Comparison of ENCODE assay signal across 23 mouse cellular contexts in genomic region chr6:52227470-52228222, GRCm38 (mm10). TPM values are rescaled to one million over a fixed set of nuclear protein-coding genes. Genes with fewer than 3 reads are reported as not detected.
DNase-seq lines count a peak whose midpoint lies in the region; ATAC-seq lines count a peak whose summit lies in the region.
"Had no signal": no experiment of that assay in that cellular context is flagged by ENCODE, and none has a peak within 500 bp of the region (broad histone marks: within the 10 kb centered on the region; RNA-seq: fewer than 3 reads in every experiment).

No protein-coding gene starts in this region.

- peak overlapping the region; percentile 92 for H3K4me2 ChIP-seq in kidney, embryonic 15.5 days
- peak overlapping the region; percentile 89 for H3K4me2 ChIP-seq in limb, embryonic 11.5 days (ENCODE audit: low read depth, severe bottlenecking)
- peak overlapping the region; percentile 85 for H3K4me2 ChIP-seq in neural tube, embryonic 15.5 days
- H3K4me2 ChIP-seq: midbrain, embryonic 15.5 days had no signal

- H3K4me1 ChIP-seq in kidney, embryonic 15.5 days, result peaks cover 15% of the 10 kb centered on the region
- H3K4me1 ChIP-seq in limb, embryonic 11.5 days (ENCODE audit: control insufficient read depth, insufficient read depth, low read length), result peaks cover 4% of the 10 kb centered on the region; the same call in 1 of the 2 replicates
- peaks cover 25% of the 10 kb centered on the region; the same call in 1 of the 2 replicates for H3K4me1 ChIP-seq in neural tube, embryonic 15.5 days
- H3K4me1 ChIP-seq: midbrain, embryonic 15.5 days had no signal

- WGBS in kidney, embryonic 15.5 days, result 5% methylated on average over 11 of the region's 11 CpGs
- under 1% methylated on average over 11 of the region's 11 CpGs for WGBS in limb, embryonic 11.5 days
- WGBS in neural tube, embryonic 15.5 days, result 11% methylated on average over 11 of the region's 11 CpGs

- peak overlapping the region; percentile 99 for H3K27ac ChIP-seq in kidney, embryonic 15.5 days
- H3K27ac ChIP-seq in limb, embryonic 11.5 days (replicated peaks; ENCODE audit: low read depth, low read length), result peak overlapping the region; percentile 98
- H3K27ac ChIP-seq in neural tube, embryonic 15.5 days (replicated peaks), result peak overlapping the region; percentile 100
- H3K27ac ChIP-seq: hindbrain, postnatal 0 days; macrophage; midbrain, embryonic 15.5 days; stomach, postnatal 0 days had no signal

- H3K36me3 ChIP-seq in kidney, embryonic 15.5 days, result peaks cover 4% of the 10 kb centered on the region; the same call in 1 of the 2 replicates
- no peaks in the 10 kb centered on the region; the same call in none of the 2 replicates for H3K36me3 ChIP-seq in limb, embryonic 11.5 days (ENCODE audit: control insufficient read depth, insufficient read depth, low read length)
- no peaks in the 10 kb centered on the region for H3K36me3 ChIP-seq in neural tube, embryonic 15.5 days
- H3K36me3 ChIP-seq: G1E; midbrain, embryonic 15.5 days had no signal

- H3K27me3 ChIP-seq in kidney, embryonic 15.5 days, result no peaks in the 10 kb centered on the region
- H3K27me3 ChIP-seq in limb, embryonic 11.5 days (ENCODE audit: control insufficient read depth, insufficient read depth, low read length), result no peaks in the 10 kb centered on the region
- H3K27me3 ChIP-seq in neural tube, embryonic 15.5 days (replicated peaks), result no peaks in the 10 kb centered on the region

- H3K9ac ChIP-seq in kidney, embryonic 15.5 days, result peak overlapping the region; percentile 94
- H3K9ac ChIP-seq in limb, embryonic 11.5 days (ENCODE audit: low read length), result peak overlapping the region; percentile 98
- peak overlapping the region; percentile 84 for H3K9ac ChIP-seq in neural tube, embryonic 15.5 days (replicated peaks)
- H3K9ac ChIP-seq: midbrain, embryonic 15.5 days had no signal

- peak; percentile 31 for DNase-seq in urinary bladder, adult 2 months (ENCODE audit: low spot score)
- DNase-seq in urinary bladder, postnatal 14 days (ENCODE audit: low spot score), result no peak
- DNase-seq in limb, embryonic 11.5 days (ENCODE audit: low spot score), result peak; percentile 75
- DNase-seq in MN1 (ENCODE audit: low spot score), result no peak
- DNase-seq in adrenal gland, postnatal 4 days (ENCODE audit: low spot score in 2 of 2), result no peak
- no peak for DNase-seq in adrenal gland, postnatal 36 days
- DNase-seq: cerebellum, adult 9-11 months; embryo, embryonic 11 days; left cerebral cortex, postnatal 4 days; lung, adult 2 months; thymus, postnatal 14 days had no signal

- H3K9me3 ChIP-seq in kidney, embryonic 15.5 days (replicated peaks), result no peaks in the 10 kb centered on the region
- no peaks in the 10 kb centered on the region for H3K9me3 ChIP-seq in limb, embryonic 11.5 days (ENCODE audit: control insufficient read depth, low read length)
- no peaks in the 10 kb centered on the region for H3K9me3 ChIP-seq in neural tube, embryonic 15.5 days (replicated peaks)
- H3K9me3 ChIP-seq: G1E; midbrain, embryonic 15.5 days had no signal

- H3K4me3 ChIP-seq in kidney, embryonic 15.5 days (replicated peaks), result peak overlapping the region; percentile 77
- peak overlapping the region; percentile 87 for H3K4me3 ChIP-seq in limb, embryonic 11.5 days (ENCODE audit: low read depth, low read length)
- peak overlapping the region; percentile 65 for H3K4me3 ChIP-seq in neural tube, embryonic 15.5 days (replicated peaks)
- H3K4me3 ChIP-seq: erythroblast, embryonic 14.5 days; midbrain, embryonic 15.5 days had no signal

- ATAC-seq in kidney, embryonic 15.5 days (replicated peaks; ENCODE audit: low FRiP score), result no peak
- ATAC-seq in limb, embryonic 11.5 days (ENCODE audit: insufficient number of reproducible peaks, low FRiP score, low TSS enrichment, low read depth), result no peak
- no peak for ATAC-seq in neural tube, embryonic 15.5 days (ENCODE audit: low FRiP score)
- ATAC-seq: forebrain, embryonic 16.5 days; hindbrain, postnatal 0 days; midbrain, embryonic 15.5 days had no signal

RNA-seq across cellular contexts. Expression of gene Hoxa9, which starts 3.2 kb away (rescaled TPM):
- 48.1 and 60.0 TPM in 2 replicates for polyA plus RNA-seq in urinary bladder, adult 2 months (2012; rRNA removed)
- 53.4 and 65.1 TPM in 2 replicates for polyA plus RNA-seq in kidney, embryonic 15.5 days (2015; fragmentation: Nextera tagmentation; extraction: Ambion mirVana)
- polyA plus RNA-seq in limb, embryonic 11.5 days (2014; fragmentation: Nextera tagmentation; extraction: Ambion mirVana), result 86.7 and 90.5 TPM in 2 replicates
- 64.3 and 77.5 TPM in 2 replicates for polyA plus RNA-seq in neural tube, embryonic 15.5 days (2015; fragmentation: Nextera tagmentation; extraction: Ambion mirVana)
- total RNA-seq in adrenal gland, postnatal 4 days (2021), result 10 to 100 TPM in 1 of 2 experiments, 1 to 10 TPM in 1; 4.5 to 14.6 TPM
- total RNA-seq in adrenal gland, postnatal 36 days (2021), result 1 to 10 TPM in 1 of 2 experiments, under 1 TPM in 1; 0.56 to 1.3 TPM
- total RNA-seq: heart, postnatal 25 days; layer of hippocampus, postnatal 10 days; left cerebral cortex, postnatal 4 days had no signal
- polyA plus RNA-seq: erythroblast, embryonic 14.5 days; forebrain, embryonic 16.5 days; G1E; hindbrain, postnatal 0 days; lung, adult 2 months; midbrain, embryonic 15.5 days had no signal

RNA-seq across cellular contexts. Expression of gene Hoxa7, which starts 6.0 kb away (rescaled TPM):
- polyA plus RNA-seq in urinary bladder, adult 2 months (2012; rRNA removed), result 27.6 and 28.6 TPM in 2 replicates
- 26.7 and 27.2 TPM in 2 replicates for polyA plus RNA-seq in kidney, embryonic 15.5 days (2015; fragmentation: Nextera tagmentation; extraction: Ambion mirVana)
- polyA plus RNA-seq in limb, embryonic 11.5 days (2014; fragmentation: Nextera tagmentation; extraction: Ambion mirVana), result 14.7 and 16.2 TPM in 2 replicates
- 86.8 and 109 TPM in 2 replicates for polyA plus RNA-seq in neural tube, embryonic 15.5 days (2015; fragmentation: Nextera tagmentation; extraction: Ambion mirVana)
- total RNA-seq in adrenal gland, postnatal 4 days (2021), result 10 to 100 TPM; 25.1 to 28.1 TPM
- total RNA-seq in adrenal gland, postnatal 36 days (2021), result 10 to 100 TPM; 19.1 to 20.1 TPM
- total RNA-seq: layer of hippocampus, postnatal 10 days; left cerebral cortex, postnatal 4 days had no signal
- polyA plus RNA-seq: forebrain, embryonic 16.5 days; midbrain, embryonic 15.5 days had no signal

RNA-seq across cellular contexts. Expression of gene Hoxa10, which starts 13.0 kb away (rescaled TPM):
- polyA plus RNA-seq in urinary bladder, adult 2 months (2012; rRNA removed), result 79.4 and 93.6 TPM in 2 replicates
- polyA plus RNA-seq in kidney, embryonic 15.5 days (2015; fragmentation: Nextera tagmentation; extraction: Ambion mirVana), result 157 and 172 TPM in 2 replicates
- 274 and 278 TPM in 2 replicates for polyA plus RNA-seq in limb, embryonic 11.5 days (2014; fragmentation: Nextera tagmentation; extraction: Ambion mirVana)
- 48.9 and 69.7 TPM in 2 replicates for polyA plus RNA-seq in neural tube, embryonic 15.5 days (2015; fragmentation: Nextera tagmentation; extraction: Ambion mirVana)
- total RNA-seq in adrenal gland, postnatal 4 days (2021), result 10 to 100 TPM in 1 of 2 experiments, under 1 TPM in 1; 0.87 to 11.1 TPM
- total RNA-seq in adrenal gland, postnatal 36 days (2021), result under 1 TPM; 0.20 to 0.30 TPM
- total RNA-seq: heart, postnatal 25 days; hindbrain, postnatal 0 days; layer of hippocampus, postnatal 10 days; left cerebral cortex, postnatal 4 days had no signal
- polyA plus RNA-seq: erythroblast, embryonic 14.5 days; forebrain, embryonic 16.5 days; G1E; hindbrain, postnatal 0 days; lung, adult 2 months; macrophage; stomach, postnatal 0 days had no signal

RNA-seq across cellular contexts. Expression of gene Gm28308, which starts 14.5 kb away (rescaled TPM):
- 0.88 and 1.2 TPM in 2 replicates for polyA plus RNA-seq in urinary bladder, adult 2 months (2012; rRNA removed)
- 0.92 TPM in 1 of 2 replicates, not detected in the other for polyA plus RNA-seq in kidney, embryonic 15.5 days (2015; fragmentation: Nextera tagmentation; extraction: Ambion mirVana)
- polyA plus RNA-seq in limb, embryonic 11.5 days (2014; fragmentation: Nextera tagmentation; extraction: Ambion mirVana), result 1.1 and 1.3 TPM in 2 replicates
- polyA plus RNA-seq in neural tube, embryonic 15.5 days (2015; fragmentation: Nextera tagmentation; extraction: Ambion mirVana), result not detected in 2 replicates
- total RNA-seq in adrenal gland, postnatal 4 days (2021), result 1 to 10 TPM; 2.3 to 4.1 TPM
- 1 to 10 TPM; 1.5 to 2.8 TPM for total RNA-seq in adrenal gland, postnatal 36 days (2021)
- total RNA-seq: G1E; gastrocnemius, postnatal 10 days; heart, postnatal 25 days; layer of hippocampus, postnatal 10 days; left cerebral cortex, postnatal 4 days had no signal
- polyA plus RNA-seq: erythroblast, embryonic 14.5 days; forebrain, embryonic 16.5 days; G1E; hindbrain, postnatal 0 days; macrophage; midbrain, embryonic 15.5 days; stomach, postnatal 0 days had no signal

RNA-seq across cellular contexts. Expression of gene Hoxa3, which starts 14.5 kb away (rescaled TPM):
- 3.7 and 6.0 TPM in 2 replicates for polyA plus RNA-seq in urinary bladder, adult 2 months (2012; rRNA removed)
- polyA plus RNA-seq in kidney, embryonic 15.5 days (2015; fragmentation: Nextera tagmentation; extraction: Ambion mirVana), result 9.5 and 11.8 TPM in 2 replicates
- 5.6 and 6.2 TPM in 2 replicates for polyA plus RNA-seq in limb, embryonic 11.5 days (2014; fragmentation: Nextera tagmentation; extraction: Ambion mirVana)
- polyA plus RNA-seq in neural tube, embryonic 15.5 days (2015; fragmentation: Nextera tagmentation; extraction: Ambion mirVana), result 10.7 and 14.6 TPM in 2 replicates
- total RNA-seq in adrenal gland, postnatal 4 days (2021), result 10 to 100 TPM; 13.3 to 15.6 TPM
- total RNA-seq in adrenal gland, postnatal 36 days (2021), result 1 to 10 TPM; 3.7 TPM
- total RNA-seq: layer of hippocampus, postnatal 10 days; left cerebral cortex, postnatal 4 days had no signal
- polyA plus RNA-seq: erythroblast, embryonic 14.5 days; forebrain, embryonic 16.5 days; G1E; midbrain, embryonic 15.5 days had no signal

Comparison
In these comparisons a context has a peak if more than half of its experiments do, and no peak if none do; other contexts are left out.
1. DNase-seq: peak in urinary bladder, adult 2 months (single experiment) and limb, embryonic 11.5 days (single experiment); none in urinary bladder, postnatal 14 days (single experiment), MN1 (single experiment), adrenal gland, postnatal 4 days (0 of 2) and adrenal gland, postnatal 36 days (0 of 2).
2. Peak in every context shown above with its lines, with median percentiles within 50 percentile points of each other: H3K27ac ChIP-seq, H3K4me2 ChIP-seq, H3K4me3 ChIP-seq and H3K9ac ChIP-seq.